Mouse (Mus musculus): Measurements from ENCODE around the gene Gm3404.
"Not testable (repeated sequence)": the region's sequence is repeated elsewhere in the genome, so short reads cannot be mapped to it uniquely, and the experiment has no call there.

GRCm38 (mm10) chr5:146479564-146479963 lies 46.0 kb upstream of the Gm3404 start:
- TF ChIP-seq CTCF (IDR thresholded peaks at IDR 0.05; ENCODE audit: low read depth): peak; percentile 53
- TF ChIP-seq EP300 (IDR thresholded peaks at IDR 0.05; ENCODE audit: low read depth): not testable (repeated sequence)
